Comparison of ENCODE assay signal across 16 mouse cellular contexts in genomic region chr9:35156862-35157261, GRCm38 (mm10). TPM values are rescaled to one million over a fixed set of nuclear protein-coding genes. Genes with fewer than 3 reads are reported as not detected.
A peak's percentile ranks its signal among the peaks of the same experiment; 100 is the strongest.
DNase-seq lines count a peak whose midpoint lies in the region; ATAC-seq and TF ChIP-seq lines count a peak whose summit lies in the region.
"Had no signal": no experiment of that assay in that cellular context is flagged by ENCODE, and none has a peak within 500 bp of the region (broad histone marks: within the 10 kb centered on the region; RNA-seq: fewer than 3 reads in every experiment).

No protein-coding gene starts in this region.

- WGBS in heart, embryonic 15.5 days, result 73% methylated on average over 4 of the region's 4 CpGs
- 85% methylated on average over 4 of the region's 4 CpGs for WGBS in liver, adult 2 months
- 81% methylated on average over 4 of the region's 4 CpGs for WGBS in liver, embryonic 11.5 days
- 82% methylated on average over 4 of the region's 4 CpGs for WGBS in embryonic facial prominence, embryonic 13.5 days

- no peaks in the 10 kb centered on the region for H3K27me3 ChIP-seq in heart, embryonic 15.5 days
- no peaks in the 10 kb centered on the region for H3K27me3 ChIP-seq in liver, adult 2 months (ENCODE audit: control insufficient read depth, insufficient read depth, low read length)
- no peaks in the 10 kb centered on the region for H3K27me3 ChIP-seq in liver, embryonic 11.5 days (replicated peaks; ENCODE audit: control insufficient read depth, insufficient read depth, low read length)
- no peaks in the 10 kb centered on the region for H3K27me3 ChIP-seq in embryonic facial prominence, embryonic 13.5 days
- H3K27me3 ChIP-seq: forebrain, embryonic 12.5 days; hindbrain, embryonic 13.5 days; neural tube, embryonic 15.5 days had no signal

- no peak for DNase-seq in heart, postnatal 4 days
- no peak for DNase-seq in liver, adult 2 months (ENCODE audit: extremely low read depth, low read depth, low spot score)
- no peak for DNase-seq in liver, embryonic 11.5 days (ENCODE audit: low spot score)
- DNase-seq in lung, postnatal 4 days, result peak; percentile 24 to 58
- no peak for DNase-seq in adrenal gland, adult 2 months
- DNase-seq: adrenal gland, postnatal 25 days; cerebellum, adult 9-11 months; kidney, adult 11 months; spleen, adult 18-20 months had no signal

- no peak for ATAC-seq in heart, embryonic 15.5 days (replicated peaks; ENCODE audit: insufficient number of reproducible peaks, insufficient read depth, low FRiP score, low read depth)
- ATAC-seq in liver, embryonic 11.5 days (replicated peaks; ENCODE audit: low FRiP score), result no peak
- no peak for ATAC-seq in embryonic facial prominence, embryonic 13.5 days (ENCODE audit: insufficient number of reproducible peaks, insufficient read depth, low FRiP score, low TSS enrichment, low read depth)

- peak overlapping the region; percentile 51; the same call in 1 of the 2 replicates for H3K27ac ChIP-seq in heart, embryonic 15.5 days
- H3K27ac ChIP-seq in liver, adult 2 months (replicated peaks; ENCODE audit: insufficient read depth, low read depth, low read length), result peak overlapping the region; percentile 37; the same call in 1 of the 2 replicates
- H3K27ac ChIP-seq in liver, embryonic 11.5 days (ENCODE audit: low read depth, low read length), result no peak overlapping the region
- peak overlapping the region; percentile 73 for H3K27ac ChIP-seq in embryonic facial prominence, embryonic 13.5 days
- H3K27ac ChIP-seq: forebrain, embryonic 12.5 days; hindbrain, embryonic 13.5 days; neural tube, embryonic 15.5 days had no signal

- H3K9ac ChIP-seq in heart, embryonic 15.5 days, result no peak overlapping the region
- peak overlapping the region; percentile 8; the same call in 1 of the 2 replicates for H3K9ac ChIP-seq in liver, adult 2 months (ENCODE audit: low read depth, low read length)
- H3K9ac ChIP-seq in liver, embryonic 11.5 days (ENCODE audit: low read depth, low read length), result no peak overlapping the region
- H3K9ac ChIP-seq in embryonic facial prominence, embryonic 13.5 days, result no peak overlapping the region
- H3K9ac ChIP-seq: forebrain, embryonic 12.5 days; hindbrain, embryonic 13.5 days; neural tube, embryonic 15.5 days had no signal

- peaks cover 26% of the 10 kb centered on the region for H3K79me2 ChIP-seq in liver, adult 2 months (ENCODE audit: control insufficient read depth, insufficient read depth, low read length)

- 0 out of 2 replicates have a peak, but pooled peaks cover 7% of the 10 kb centered on the region for H3K4me1 ChIP-seq in heart, embryonic 15.5 days (replicated peaks)
- peaks cover 5% of the 10 kb centered on the region for H3K4me1 ChIP-seq in liver, adult 2 months (ENCODE audit: control insufficient read depth, insufficient read depth, low read length)
- H3K4me1 ChIP-seq in liver, embryonic 11.5 days (replicated peaks; ENCODE audit: control insufficient read depth, insufficient read depth, low read length), result no peaks in the 10 kb centered on the region; the same call in 1 of the 2 replicates
- H3K4me1 ChIP-seq in embryonic facial prominence, embryonic 13.5 days, result peaks cover 12% of the 10 kb centered on the region
- H3K4me1 ChIP-seq: forebrain, embryonic 12.5 days; hindbrain, embryonic 13.5 days; neural tube, embryonic 15.5 days had no signal

- no peaks in the 10 kb centered on the region for H3K36me3 ChIP-seq in heart, embryonic 15.5 days
- H3K36me3 ChIP-seq in liver, adult 2 months (ENCODE audit: control insufficient read depth, insufficient read depth, low read length), result peaks cover 1% of the 10 kb centered on the region; the same call in 1 of the 2 replicates
- no peaks in the 10 kb centered on the region; the same call in 1 of the 2 replicates for H3K36me3 ChIP-seq in liver, embryonic 11.5 days (ENCODE audit: control insufficient read depth, insufficient read depth, low read length)
- H3K36me3 ChIP-seq in embryonic facial prominence, embryonic 13.5 days, result 0 out of 2 replicates have a peak, but pooled peaks cover under 1% of the 10 kb centered on the region
- H3K36me3 ChIP-seq: forebrain, embryonic 12.5 days; hindbrain, embryonic 13.5 days; neural tube, embryonic 15.5 days had no signal

- TF ChIP-seq CTCF in liver, adult 2 months (IDR thresholded peaks at IDR 0.05; ENCODE audit: low read depth, low read length), result no peak

- no peak overlapping the region for H3K4me3 ChIP-seq in heart, embryonic 15.5 days
- H3K4me3 ChIP-seq in liver, adult 2 months (ENCODE audit: insufficient read depth, low read depth, low read length), result no peak overlapping the region
- no peak overlapping the region for H3K4me3 ChIP-seq in liver, embryonic 11.5 days (ENCODE audit: low read depth, low read length)
- H3K4me3 ChIP-seq in embryonic facial prominence, embryonic 13.5 days, result no peak overlapping the region
- H3K4me3 ChIP-seq: forebrain, embryonic 12.5 days; hindbrain, embryonic 13.5 days; neural tube, embryonic 15.5 days had no signal

- TF ChIP-seq POLR2A in liver, adult 2 months (IDR thresholded peaks at IDR 0.05; ENCODE audit: extremely low read depth, insufficient read depth, low read length), result no peak

- no peak overlapping the region for H3K4me2 ChIP-seq in heart, embryonic 15.5 days
- no peak overlapping the region for H3K4me2 ChIP-seq in liver, embryonic 11.5 days
- no peak overlapping the region for H3K4me2 ChIP-seq in embryonic facial prominence, embryonic 13.5 days
- H3K4me2 ChIP-seq: forebrain, embryonic 12.5 days; heart, embryonic 11.5 days; hindbrain, embryonic 13.5 days; neural tube, embryonic 15.5 days had no signal

- no peaks in the 10 kb centered on the region for H3K9me3 ChIP-seq in heart, embryonic 15.5 days (replicated peaks)
- no peaks in the 10 kb centered on the region for H3K9me3 ChIP-seq in liver, embryonic 11.5 days (ENCODE audit: control insufficient read depth, low read length)
- H3K9me3 ChIP-seq in embryonic facial prominence, embryonic 13.5 days, result no peaks in the 10 kb centered on the region
- H3K9me3 ChIP-seq: forebrain, embryonic 12.5 days; G1E; hindbrain, embryonic 13.5 days; neural tube, embryonic 15.5 days had no signal

RNA-seq across cellular contexts. Expression of gene Dcps, which starts 19.0 kb away (rescaled TPM):
- polyA plus RNA-seq in heart, embryonic 15.5 days (2015; fragmentation: Nextera tagmentation; extraction: Ambion mirVana), result 54.6 and 63.0 TPM in 2 replicates
- 10 to 100 TPM; 29.7 to 30.5 TPM for total RNA-seq in heart, postnatal 4 days (2021)
- total RNA-seq in liver, adult 2 months (2014; rRNA removed), result 21.0 and 21.2 TPM in 2 replicates
- polyA plus RNA-seq in liver, adult 2 months (2012; rRNA removed), result 24.0 and 27.4 TPM in 2 replicates
- polyA plus RNA-seq in liver, embryonic 11.5 days (2014; fragmentation: Nextera tagmentation; extraction: Ambion mirVana), result 90.9 and 95.2 TPM in 2 replicates
- polyA plus RNA-seq in embryonic facial prominence, embryonic 13.5 days (2015; fragmentation: Nextera tagmentation; extraction: Ambion mirVana), result 76.2 and 82.1 TPM in 2 replicates
- 10 to 100 TPM; 18.3 to 26.8 TPM for total RNA-seq in adrenal gland, adult 2 months (2021)
- 21.1 and 22.2 TPM in 2 replicates for polyA plus RNA-seq in adrenal gland, adult 2 months (2012; rRNA removed)

RNA-seq across cellular contexts. Expression of gene St3gal4, which starts 37.8 kb away (rescaled TPM):
- polyA plus RNA-seq in heart, embryonic 15.5 days (2015; fragmentation: Nextera tagmentation; extraction: Ambion mirVana), result 22.3 and 23.0 TPM in 2 replicates
- total RNA-seq in heart, postnatal 4 days (2021), result 10 to 100 TPM; 34.4 to 38.0 TPM
- 72.2 and 74.6 TPM in 2 replicates for total RNA-seq in liver, adult 2 months (2014; rRNA removed)
- polyA plus RNA-seq in liver, adult 2 months (2012; rRNA removed), result 26.5 TPM in 2 replicates
- polyA plus RNA-seq in liver, embryonic 11.5 days (2014; fragmentation: Nextera tagmentation; extraction: Ambion mirVana), result 34.8 and 40.1 TPM in 2 replicates
- 42.0 and 48.2 TPM in 2 replicates for polyA plus RNA-seq in embryonic facial prominence, embryonic 13.5 days (2015; fragmentation: Nextera tagmentation; extraction: Ambion mirVana)
- 10 to 100 TPM; 18.6 to 45.7 TPM for total RNA-seq in adrenal gland, adult 2 months (2021)
- 22.2 and 31.6 TPM in 2 replicates for polyA plus RNA-seq in adrenal gland, adult 2 months (2012; rRNA removed)

RNA-seq across cellular contexts. Expression of gene Srpr, which starts 43.1 kb away (rescaled TPM):
- polyA plus RNA-seq in heart, embryonic 15.5 days (2015; fragmentation: Nextera tagmentation; extraction: Ambion mirVana), result 89.5 and 96.8 TPM in 2 replicates
- 10 to 100 TPM; 93.2 to 95.3 TPM for total RNA-seq in heart, postnatal 4 days (2021)
- total RNA-seq in liver, adult 2 months (2014; rRNA removed), result 55.2 and 75.4 TPM in 2 replicates
- 88.5 and 91.0 TPM in 2 replicates for polyA plus RNA-seq in liver, adult 2 months (2012; rRNA removed)
- polyA plus RNA-seq in liver, embryonic 11.5 days (2014; fragmentation: Nextera tagmentation; extraction: Ambion mirVana), result 98.7 and 108 TPM in 2 replicates
- polyA plus RNA-seq in embryonic facial prominence, embryonic 13.5 days (2015; fragmentation: Nextera tagmentation; extraction: Ambion mirVana), result 129 and 145 TPM in 2 replicates
- 100 to 1,000 TPM; 157 to 167 TPM for total RNA-seq in adrenal gland, adult 2 months (2021)
- 40.6 and 47.4 TPM in 2 replicates for polyA plus RNA-seq in adrenal gland, adult 2 months (2012; rRNA removed)

RNA-seq across cellular contexts. Expression of gene Tirap, which starts 43.2 kb away (rescaled TPM):
- 7.6 and 9.8 TPM in 2 replicates for polyA plus RNA-seq in heart, embryonic 15.5 days (2015; fragmentation: Nextera tagmentation; extraction: Ambion mirVana)
- 1 to 10 TPM; 7.7 TPM for total RNA-seq in heart, postnatal 4 days (2021)
- 12.3 and 13.3 TPM in 2 replicates for total RNA-seq in liver, adult 2 months (2014; rRNA removed)
- 23.6 and 24.2 TPM in 2 replicates for polyA plus RNA-seq in liver, adult 2 months (2012; rRNA removed)
- polyA plus RNA-seq in liver, embryonic 11.5 days (2014; fragmentation: Nextera tagmentation; extraction: Ambion mirVana), result 10.5 and 11.0 TPM in 2 replicates
- polyA plus RNA-seq in embryonic facial prominence, embryonic 13.5 days (2015; fragmentation: Nextera tagmentation; extraction: Ambion mirVana), result 11.8 and 12.4 TPM in 2 replicates
- 1 to 10 TPM; 6.8 to 7.3 TPM for total RNA-seq in adrenal gland, adult 2 months (2021)
- 10.2 and 11.7 TPM in 2 replicates for polyA plus RNA-seq in adrenal gland, adult 2 months (2012; rRNA removed)

RNA-seq across cellular contexts. Expression of gene Foxred1, which starts 54.0 kb away (rescaled TPM):
- polyA plus RNA-seq in heart, embryonic 15.5 days (2015; fragmentation: Nextera tagmentation; extraction: Ambion mirVana), result 65.8 and 67.0 TPM in 2 replicates
- total RNA-seq in heart, postnatal 4 days (2021), result 10 to 100 TPM; 84.7 to 85.2 TPM
- total RNA-seq in liver, adult 2 months (2014; rRNA removed), result 27.6 and 31.8 TPM in 2 replicates
- 21.6 and 28.9 TPM in 2 replicates for polyA plus RNA-seq in liver, adult 2 months (2012; rRNA removed)
- 55.4 and 57.2 TPM in 2 replicates for polyA plus RNA-seq in liver, embryonic 11.5 days (2014; fragmentation: Nextera tagmentation; extraction: Ambion mirVana)
- 41.8 and 44.9 TPM in 2 replicates for polyA plus RNA-seq in embryonic facial prominence, embryonic 13.5 days (2015; fragmentation: Nextera tagmentation; extraction: Ambion mirVana)
- 10 to 100 TPM; 40.6 to 53.7 TPM for total RNA-seq in adrenal gland, adult 2 months (2021)
- polyA plus RNA-seq in adrenal gland, adult 2 months (2012; rRNA removed), result 14.4 and 16.8 TPM in 2 replicates

Comparison
In these comparisons a context has a peak if more than half of its experiments do, and no peak if none do; other contexts are left out.
1. DNase-seq: peak in lung, postnatal 4 days (2 of 2); none in heart, postnatal 4 days (single experiment), liver, adult 2 months (single experiment), liver, embryonic 11.5 days (single experiment) and adrenal gland, adult 2 months (single experiment).